Mouse (Mus musculus): ENCODE results near the gene Bahcc1. TPM values are rescaled to one million over a fixed set of nuclear protein-coding genes. Genes with fewer than 3 reads are reported as not detected.

Bahcc1 gene
- total and polyA plus RNA-seq, 3 experiments = 0.04 TPM; not detected in 2

GRCm38 (mm10) chr11:120228116-120228890 lies 4.4 kb upstream of the Bahcc1 start:
- TF ChIP-seq USF1 (IDR thresholded peaks at IDR 0.05; ENCODE audit: low read depth, low read length) (no peak), MAFK (IDR thresholded peaks at IDR 0.05; ENCODE audit: insufficient replicate concordance, low read length) (no peak), RAD21 (IDR thresholded peaks at IDR 0.05; ENCODE audit: low read depth, low read length) (no peak), JUND (conservative IDR thresholded peaks at IDR 0.05; ENCODE audit: low read depth, low read length) (no peak), ZNF384 (IDR thresholded peaks at IDR 0.05; ENCODE audit: low read depth, low read length) (no peak), MAX (IDR thresholded peaks at IDR 0.05; ENCODE audit: low read length) (no peak), ETS1 (conservative IDR thresholded peaks at IDR 0.05; ENCODE audit: low read depth, low read length) (no peak), TBP (conservative IDR thresholded peaks at IDR 0.05; ENCODE audit: low read depth, low read length) (no peak), ZKSCAN1 (IDR thresholded peaks at IDR 0.05; ENCODE audit: borderline replicate concordance, low read depth, low read length) (no peak), SMC3 (IDR thresholded peaks at IDR 0.05; ENCODE audit: low read depth, low read length) (no peak), NRF1 (IDR thresholded peaks at IDR 0.05; ENCODE audit: low read depth, low read length) (no peak), USF2 (conservative IDR thresholded peaks at IDR 0.05; ENCODE audit: low read depth, low read length) (no peak), POLR2AphosphoS2 (IDR thresholded peaks at IDR 0.05; ENCODE audit: low read depth, low read length) (no peak), HCFC1 (IDR thresholded peaks at IDR 0.05; ENCODE audit: low read depth, low read length) (no peak), MAZ (IDR thresholded peaks at IDR 0.05; ENCODE audit: low read depth, low read length) (no peak), CHD2 (IDR thresholded peaks at IDR 0.05; ENCODE audit: low read length) (no peak), UBTF (IDR thresholded peaks at IDR 0.05; ENCODE audit: low read depth, low read length) (no peak), SIN3A (IDR thresholded peaks at IDR 0.05; ENCODE audit: low read length) (no peak), MYC (IDR thresholded peaks at IDR 0.05; ENCODE audit: low read depth, low read length) (no peak), POLR2A (IDR thresholded peaks at IDR 0.05; ENCODE audit: low read depth, low read length) (no peak)
- H3K36me3 ChIP-seq (replicated peaks in 1 of 2; ENCODE audit: control insufficient read depth in 1 of 2, insufficient read depth in 1 of 2, low read length in 1 of 2) = no peaks in the 10 kb centered on the region
- H3K79me2 ChIP-seq (replicated peaks; ENCODE audit: control insufficient read depth, extremely low read depth, insufficient read depth, poor library complexity, severe bottlenecking) = no peaks in the 10 kb centered on the region
- DNase-seq (ENCODE audit: extremely low read depth) = no peak
- no peak overlapping the region for H3K9ac ChIP-seq (ENCODE audit: insufficient read depth, low read depth)
- dilution Hi-C loops (cut with MboI; ENCODE audit: extremely low pct_ligation_motif_present, extremely low pct_unique_long_range_greater_than_20kb, low sequenced_read_pairs) (no loop called here), in situ Hi-C loops (cut with MboI; ENCODE audit: low pct_ligation_motif_present, low pct_unique_long_range_greater_than_20kb, low sequenced_read_pairs) (no loop called here)
- no peak overlapping the region for H3K27ac ChIP-seq (ENCODE audit: insufficient read depth, low read depth)
- no peak overlapping the region for H3K4me3 ChIP-seq (replicated peaks in 1 of 3; ENCODE audit: low read depth in 2 of 3, low read length in 2 of 3, poor library complexity in 1 of 3)
- peaks cover 0 to 3% of the 10 kb centered on the region in 2 experiments; a peak in 2 of 4 replicates for H3K4me1 ChIP-seq (ENCODE audit: control insufficient read depth in 1 of 2, insufficient read depth in 2 of 2)
- peaks cover 28% of the 10 kb centered on the region for H3K9me3 ChIP-seq (replicated peaks; ENCODE audit: low read length)
- H3K27me3 ChIP-seq (replicated peaks) = peaks cover 54% of the 10 kb centered on the region
- no peak overlapping the region for H3K4me2 ChIP-seq (ENCODE audit: insufficient read depth, low read depth, poor library complexity, severe bottlenecking)

- H3K27ac ChIP-seq (ENCODE audit: insufficient read depth, low read depth) = no peak overlapping the region
- DNase-seq (ENCODE audit: extremely low read depth) = no peak
- dilution Hi-C loops (cut with MboI; ENCODE audit: extremely low pct_ligation_motif_present, extremely low pct_unique_long_range_greater_than_20kb, low sequenced_read_pairs) (no loop called here), in situ Hi-C loops (cut with MboI; ENCODE audit: low pct_ligation_motif_present, low pct_unique_long_range_greater_than_20kb, low sequenced_read_pairs) (no loop called here)
- H3K4me1 ChIP-seq (ENCODE audit: control insufficient read depth in 1 of 2, insufficient read depth in 2 of 2) = peaks cover 0 to 3% of the 10 kb centered on the region in 2 experiments; a peak in 2 of 4 replicates
- H3K9ac ChIP-seq (ENCODE audit: insufficient read depth, low read depth) = no peak overlapping the region
- peaks cover 47% of the 10 kb centered on the region for H3K27me3 ChIP-seq (replicated peaks)
- H3K36me3 ChIP-seq (replicated peaks in 1 of 2; ENCODE audit: control insufficient read depth in 1 of 2, insufficient read depth in 1 of 2, low read length in 1 of 2) = no peaks in the 10 kb centered on the region
- H3K79me2 ChIP-seq (replicated peaks; ENCODE audit: control insufficient read depth, extremely low read depth, insufficient read depth, poor library complexity, severe bottlenecking) = no peaks in the 10 kb centered on the region
- TF ChIP-seq USF1 (IDR thresholded peaks at IDR 0.05; ENCODE audit: low read depth, low read length) (no peak), RAD21 (IDR thresholded peaks at IDR 0.05; ENCODE audit: low read depth, low read length) (no peak), NRF1 (IDR thresholded peaks at IDR 0.05; ENCODE audit: low read depth, low read length) (no peak), KAT2A (IDR thresholded peaks at IDR 0.05; ENCODE audit: insufficient replicate concordance, low read length) (no peak)
- no peak overlapping the region for H3K4me2 ChIP-seq (ENCODE audit: insufficient read depth, low read depth, poor library complexity, severe bottlenecking)
- peak overlapping the region in 1 of 3 experiments; percentile 8 for H3K4me3 ChIP-seq (replicated peaks in 1 of 3; ENCODE audit: low read depth in 2 of 3, low read length in 2 of 3, poor library complexity in 1 of 3)
- H3K9me3 ChIP-seq (replicated peaks; ENCODE audit: low read length) = peaks cover 35% of the 10 kb centered on the region
Measured at GRCm38 (mm10) chr11:120228911-120229437, 3.8 kb upstream of the Bahcc1 start.
